Mouse (Mus musculus) forelimb bud, embryonic 11.5 days (tissue): ENCODE data around the gene Ptprs.

Experiments
- DNase-seq: peaks from one replicate; pipeline ENCODE4 v3.0.0-alpha.2; 2012; ENCODE audit warnings: low read depth, low spot score

Ptprs gene

GRCm38 (mm10) chr17:56490438-56491152, 14.3 kb upstream of the Ptprs start:
- no peak for DNase-seq

GRCm38 (mm10) chr17:56488028-56488427, 11.7 kb upstream of the Ptprs start:
- DNase-seq: peak; percentile 54

GRCm38 (mm10) chr17:56487441-56487888, 11.2 kb upstream of the Ptprs start:
- peak; percentile 59 for DNase-seq

GRCm38 (mm10) chr17:56485926-56486325, 9.6 kb upstream of the Ptprs start:
- DNase-seq: no peak

GRCm38 (mm10) chr17:56485118-56485517, 8.8 kb upstream of the Ptprs start:
- no peak for DNase-seq

- no peak for DNase-seq
These were observed 6.4 kb upstream of the Ptprs start for GRCm38 (mm10) chr17:56482671-56483070.

GRCm38 (mm10) chr17:56479358-56479757, 3.1 kb upstream of the Ptprs start:
- DNase-seq: peak; percentile 81

GRCm38 (mm10) chr17:56478191-56478611, 1.9 kb upstream of the Ptprs start:
- DNase-seq: no peak

- no peak for DNase-seq
These were observed 1.0 kb upstream of the Ptprs start for GRCm38 (mm10) chr17:56477191-56477818.

- DNase-seq: peak; percentile 47
These were observed 490 bp downstream of the Ptprs start for GRCm38 (mm10) chr17:56475584-56476401.

GRCm38 (mm10) chr17:56474831-56475581, 1.3 kb downstream of the Ptprs start:
- DNase-seq: no peak

- no peak for DNase-seq
These were observed 1.9 kb downstream of the Ptprs start for GRCm38 (mm10) chr17:56474311-56474830.

GRCm38 (mm10) chr17:56473611-56473905, 2.7 kb downstream of the Ptprs start:
- no peak for DNase-seq

- DNase-seq: no peak
These were observed 3.3 kb downstream of the Ptprs start for GRCm38 (mm10) chr17:56472733-56473610.

- DNase-seq: no peak
These were observed 4.2 kb downstream of the Ptprs start for GRCm38 (mm10) chr17:56472121-56472520.

GRCm38 (mm10) chr17:56471136-56471535, 5.1 kb downstream of the Ptprs start:
- no peak for DNase-seq

GRCm38 (mm10) chr17:56470571-56470970, 5.7 kb downstream of the Ptprs start:
- no peak for DNase-seq

- no peak for DNase-seq
These were observed 6.3 kb downstream of the Ptprs start for GRCm38 (mm10) chr17:56470001-56470436.

GRCm38 (mm10) chr17:56469275-56469674, 7.0 kb downstream of the Ptprs start:
- DNase-seq: no peak

- no peak for DNase-seq
These were observed 7.4 kb downstream of the Ptprs start for GRCm38 (mm10) chr17:56468870-56469269.
